Mouse (Mus musculus): ENCODE measurements around the gene Hp. TPM values are rescaled to one million over a fixed set of nuclear protein-coding genes. Genes with fewer than 3 reads are reported as not detected.

Gene Hp
- polyA plus RNA-seq, 1 experiment from 2014 or later: 0.33 TPM

DNA sequence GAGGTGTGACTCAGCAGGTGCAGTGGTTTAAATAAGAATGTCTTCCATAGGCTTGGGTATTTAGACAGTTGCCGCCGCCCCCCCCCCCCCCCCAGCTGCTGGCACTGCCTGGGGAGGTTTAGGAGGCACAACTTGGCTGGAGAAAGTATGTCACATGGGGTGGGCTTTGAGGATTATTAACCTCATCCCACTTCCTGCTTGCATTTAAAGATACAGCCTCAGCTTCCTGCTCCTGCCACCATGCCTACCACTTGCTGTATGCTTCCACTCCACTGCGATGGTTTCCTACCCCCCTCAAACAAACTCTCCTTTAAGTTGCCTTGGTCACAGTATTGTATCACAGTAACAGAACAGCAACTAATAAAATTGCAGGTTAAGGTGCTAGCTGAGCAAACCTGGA lies 34.9 kb downstream of the Hp start:
- no peaks in the 10 kb centered on the region for H3K27me3 ChIP-seq

DNA sequence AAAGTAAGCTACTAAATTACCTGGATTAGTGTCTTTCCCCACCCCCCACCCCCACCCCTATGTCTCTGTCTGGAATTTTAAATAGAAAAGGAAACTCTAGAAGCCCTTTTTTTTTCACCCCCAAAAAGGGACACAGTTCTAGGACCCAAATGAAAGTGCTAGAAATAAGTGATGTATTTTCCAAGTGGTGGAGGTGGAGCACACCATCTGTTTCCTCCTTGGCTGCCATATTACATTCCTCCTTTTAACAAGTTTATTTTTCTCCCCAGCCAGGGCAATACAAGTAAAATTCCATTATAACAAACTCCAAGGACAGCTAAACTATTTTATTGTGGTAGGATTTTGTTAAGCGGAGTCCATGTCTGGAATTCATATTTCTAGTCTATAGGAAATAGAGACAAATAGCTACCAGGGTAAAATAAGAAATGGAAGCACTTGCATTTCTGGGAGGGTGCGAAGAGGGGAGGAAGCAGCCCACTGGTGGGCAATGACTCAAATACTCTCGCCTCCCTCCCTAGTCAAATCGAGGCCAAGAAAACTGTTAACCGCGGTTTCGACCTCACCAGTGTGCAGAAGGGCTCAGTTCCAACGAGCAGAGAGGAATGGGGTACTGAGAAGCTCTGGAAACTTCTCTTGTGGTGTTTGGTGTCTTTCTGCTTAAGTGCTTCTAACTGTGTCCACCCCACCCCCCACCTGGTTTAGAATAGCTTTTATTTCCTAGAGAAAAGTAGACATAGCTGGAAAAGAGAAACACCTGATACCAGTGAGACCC lies 36.0 kb downstream of the Hp start:
- 81% methylated on average over 8 of the region's 8 CpGs for WGBS
- no peaks in the 10 kb centered on the region for H3K27me3 ChIP-seq
- H3K4me1 ChIP-seq: no peaks in the 10 kb centered on the region
- ATAC-seq (ENCODE audit: low FRiP score, low read depth): no peak
- peaks cover 25% of the 10 kb centered on the region for H3K36me3 ChIP-seq
- H3K4me3 ChIP-seq: no peak overlapping the region
- no peak overlapping the region for H3K9ac ChIP-seq (replicated peaks)
- no peak overlapping the region for H3K4me2 ChIP-seq (replicated peaks)
- no peak overlapping the region for H3K27ac ChIP-seq (replicated peaks)
- H3K9me3 ChIP-seq: no peaks in the 10 kb centered on the region

More for the DNA sequence above, 34.9 kb downstream of the Hp start:
- ATAC-seq (ENCODE audit: low FRiP score, low read depth): no peak
- Histone ChIP-seq H3K4me2 (replicated peaks) (no peak overlapping the region), H3K27ac (replicated peaks) (no peak overlapping the region), H3K36me3 (peaks cover 36% of the 10 kb centered on the region), H3K9me3 (no peaks in the 10 kb centered on the region), H3K4me1 (no peaks in the 10 kb centered on the region), H3K9ac (replicated peaks) (no peak overlapping the region), H3K4me3 (no peak overlapping the region)
- 47% methylated on average over 3 of the region's 3 CpGs for WGBS

DNA sequence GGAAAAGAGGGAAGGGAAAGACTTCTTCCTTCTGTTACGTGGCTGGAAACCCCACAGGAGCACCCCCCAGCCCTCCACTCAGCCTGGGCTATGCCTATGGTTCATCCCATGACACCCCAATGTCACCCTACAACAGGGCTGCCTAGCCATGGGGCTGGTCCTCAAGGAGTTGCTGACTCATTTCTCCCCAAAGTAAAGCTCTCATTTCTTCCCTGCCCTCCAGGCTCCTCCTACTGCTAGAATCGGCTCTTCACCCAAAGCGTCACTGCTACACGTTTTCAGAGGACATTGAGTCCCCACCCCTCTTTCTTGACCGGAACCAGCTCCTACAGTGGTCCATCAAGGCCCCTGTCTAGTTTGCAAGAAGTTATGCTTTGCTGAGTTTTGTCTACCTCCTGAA lies 36.8 kb downstream of the Hp start:
- 65% methylated on average over 5 of the region's 5 CpGs for WGBS
- ATAC-seq (ENCODE audit: low FRiP score, low read depth): no peak
- H3K36me3 ChIP-seq: peaks cover 17% of the 10 kb centered on the region
- no peak overlapping the region for H3K27ac ChIP-seq (replicated peaks)
- no peak overlapping the region for H3K9ac ChIP-seq (replicated peaks)
- no peak overlapping the region for H3K4me2 ChIP-seq (replicated peaks)
- no peak overlapping the region for H3K4me3 ChIP-seq
- H3K27me3 ChIP-seq: no peaks in the 10 kb centered on the region
- no peaks in the 10 kb centered on the region for H3K4me1 ChIP-seq
- no peaks in the 10 kb centered on the region for H3K9me3 ChIP-seq

DNA sequence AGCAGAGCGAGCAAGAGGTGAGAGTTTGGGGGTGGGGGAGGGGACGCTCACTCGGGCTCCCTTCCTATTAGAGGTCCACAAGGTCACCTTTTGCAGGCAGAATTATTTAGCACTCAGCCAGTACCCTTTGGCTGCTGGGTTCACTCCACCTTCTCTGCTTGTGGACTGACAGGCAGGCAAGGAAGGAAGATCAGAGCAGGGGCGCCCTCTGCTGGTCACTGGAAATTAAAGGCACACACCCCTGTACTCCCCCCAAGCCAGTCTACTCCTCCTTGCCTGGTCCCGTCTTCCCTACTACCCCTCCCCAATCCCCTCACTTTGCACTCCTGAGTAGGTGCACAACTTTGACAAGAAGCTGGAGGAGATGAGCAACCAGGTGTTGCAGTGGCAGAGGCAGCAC lies 42.3 kb downstream of the Hp start:
- H3K4me3 ChIP-seq: no peak overlapping the region
- no peaks in the 10 kb centered on the region for H3K36me3 ChIP-seq
- H3K4me1 ChIP-seq: 0 out of 2 replicates have a peak, but pooled peaks cover 4% of the 10 kb centered on the region
- H3K27me3 ChIP-seq: 0 out of 2 replicates have a peak, but pooled peaks cover under 1% of the 10 kb centered on the region
- 3% methylated on average over 5 of the region's 5 CpGs for WGBS
- H3K9ac ChIP-seq (replicated peaks): no peak overlapping the region
- H3K9me3 ChIP-seq: no peaks in the 10 kb centered on the region
- no peak overlapping the region for H3K4me2 ChIP-seq (replicated peaks)
- H3K27ac ChIP-seq (replicated peaks): no peak overlapping the region
- ATAC-seq (ENCODE audit: low FRiP score, low read depth): peak; percentile 72

DNA sequence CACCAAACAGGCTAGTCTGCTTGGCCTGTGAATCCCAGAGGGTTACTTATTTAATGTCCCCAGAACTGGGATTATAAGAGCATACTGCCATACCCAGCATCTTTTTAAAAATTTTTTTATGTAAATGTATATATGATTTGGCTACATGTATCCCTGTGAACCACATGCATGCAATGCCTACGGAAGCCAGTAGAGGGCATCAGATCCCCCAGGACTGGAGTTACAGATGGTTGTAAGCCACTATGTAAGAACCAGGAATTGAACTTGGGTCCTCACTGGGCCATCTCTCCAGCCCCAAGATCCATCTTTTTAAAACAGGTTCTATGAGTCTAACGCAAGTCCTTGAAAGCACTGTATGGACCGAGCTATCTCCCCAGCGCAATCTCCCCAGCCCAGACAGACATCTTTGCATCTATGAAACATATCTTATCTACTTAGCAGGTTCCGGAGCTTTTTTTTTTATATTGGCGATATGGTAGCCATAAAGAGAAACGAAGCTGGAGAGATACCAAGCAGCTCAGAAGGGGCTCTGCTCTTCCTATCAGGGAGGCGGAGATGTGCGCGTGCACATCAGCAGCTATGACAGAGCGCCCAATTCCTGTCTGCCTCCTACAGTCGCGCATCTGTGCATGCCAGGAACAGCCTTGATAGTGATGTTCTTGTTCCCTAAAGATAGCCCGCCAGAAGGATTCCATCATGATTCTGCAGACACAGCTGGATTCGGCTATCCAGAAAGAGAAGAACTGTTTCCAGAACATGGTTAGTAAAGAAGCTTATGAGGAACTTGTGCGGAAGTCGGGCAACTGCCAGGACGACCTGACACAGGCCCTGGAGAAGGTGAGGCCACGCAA lies 43.6 kb downstream of the Hp start:
- no peak for ATAC-seq (ENCODE audit: low FRiP score, low read depth)
- no peak overlapping the region for H3K27ac ChIP-seq (replicated peaks)
- no peaks in the 10 kb centered on the region for H3K36me3 ChIP-seq
- no peak overlapping the region for H3K4me2 ChIP-seq (replicated peaks)
- WGBS: 89% methylated on average over 19 of the region's 19 CpGs
- no peak overlapping the region for H3K4me3 ChIP-seq
- 0 out of 2 replicates have a peak, but pooled peaks cover 2% of the 10 kb centered on the region for H3K27me3 ChIP-seq
- no peaks in the 10 kb centered on the region for H3K9me3 ChIP-seq
- no peak overlapping the region for H3K9ac ChIP-seq (replicated peaks)
- H3K4me1 ChIP-seq: 0 out of 2 replicates have a peak, but pooled peaks cover 4% of the 10 kb centered on the region

Other genes with a start within 250 kb of the Hp start
- 1.7 and 1.8 TPM in 2 replicates for gene Pmfbp1, start 85.1 kb downstream of the Hp start, polyA plus RNA-seq (2016; fragmentation: Nextera tagmentation; extraction: Ambion mirVana)
- gene Dhx38, start 13.3 kb downstream of the Hp start, polyA plus RNA-seq (2016; fragmentation: Nextera tagmentation; extraction: Ambion mirVana): 30.3 and 32.4 TPM in 2 replicates
- 26.9 and 27.1 TPM in 2 replicates for gene Txnl4b, start 13.3 kb downstream of the Hp start, polyA plus RNA-seq (2016; fragmentation: Nextera tagmentation; extraction: Ambion mirVana)
- 38.6 and 41.6 TPM in 2 replicates for gene Dhodh, start 29.5 kb upstream of the Hp start, polyA plus RNA-seq (2016; fragmentation: Nextera tagmentation; extraction: Ambion mirVana)
- 0.11 and 0.45 TPM in 2 replicates for gene Pkd1l3, start 35.3 kb upstream of the Hp start, polyA plus RNA-seq (2016; fragmentation: Nextera tagmentation; extraction: Ambion mirVana)
- 172 and 181 TPM in 2 replicates for gene Ist1, start 114.1 kb upstream of the Hp start, polyA plus RNA-seq (2016; fragmentation: Nextera tagmentation; extraction: Ambion mirVana)
- gene Zfp821, start 126.4 kb upstream of the Hp start, polyA plus RNA-seq (2016; fragmentation: Nextera tagmentation; extraction: Ambion mirVana): 74.6 and 80.7 TPM in 2 replicates
- 7.3 and 8.3 TPM in 2 replicates for gene Atxn1l, start 158.6 kb upstream of the Hp start, polyA plus RNA-seq (2016; fragmentation: Nextera tagmentation; extraction: Ambion mirVana)
- 67.1 and 72.4 TPM in 2 replicates for gene Ap1g1, start 199.4 kb upstream of the Hp start, polyA plus RNA-seq (2016; fragmentation: Nextera tagmentation; extraction: Ambion mirVana)

Data from midbrain, embryonic 12.5 days (tissue).